Mouse (Mus musculus): ENCODE results near the gene Ftsj1.

Gene Ftsj1

DNA sequence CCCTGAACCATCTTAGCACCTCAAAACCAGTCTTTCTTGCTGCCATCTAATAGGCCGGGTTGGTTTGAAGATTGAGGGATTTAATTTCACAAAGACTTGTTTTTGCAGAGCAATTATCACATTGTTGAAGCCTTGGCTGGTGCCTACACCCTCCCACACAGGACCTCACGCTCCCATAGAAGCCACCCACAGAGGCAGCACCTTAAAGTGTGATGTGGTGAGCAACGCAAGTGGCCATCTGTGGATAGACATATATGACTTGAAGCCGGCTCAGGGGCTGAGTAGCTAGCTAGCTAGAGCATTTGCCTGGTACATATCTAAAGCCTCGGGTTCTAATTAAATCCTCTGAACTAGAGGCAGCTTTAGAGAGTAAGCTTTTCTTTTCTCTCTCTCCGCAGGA lies 34.8 kb downstream of the Ftsj1 start:
- DNase-seq: no peak

DNA sequence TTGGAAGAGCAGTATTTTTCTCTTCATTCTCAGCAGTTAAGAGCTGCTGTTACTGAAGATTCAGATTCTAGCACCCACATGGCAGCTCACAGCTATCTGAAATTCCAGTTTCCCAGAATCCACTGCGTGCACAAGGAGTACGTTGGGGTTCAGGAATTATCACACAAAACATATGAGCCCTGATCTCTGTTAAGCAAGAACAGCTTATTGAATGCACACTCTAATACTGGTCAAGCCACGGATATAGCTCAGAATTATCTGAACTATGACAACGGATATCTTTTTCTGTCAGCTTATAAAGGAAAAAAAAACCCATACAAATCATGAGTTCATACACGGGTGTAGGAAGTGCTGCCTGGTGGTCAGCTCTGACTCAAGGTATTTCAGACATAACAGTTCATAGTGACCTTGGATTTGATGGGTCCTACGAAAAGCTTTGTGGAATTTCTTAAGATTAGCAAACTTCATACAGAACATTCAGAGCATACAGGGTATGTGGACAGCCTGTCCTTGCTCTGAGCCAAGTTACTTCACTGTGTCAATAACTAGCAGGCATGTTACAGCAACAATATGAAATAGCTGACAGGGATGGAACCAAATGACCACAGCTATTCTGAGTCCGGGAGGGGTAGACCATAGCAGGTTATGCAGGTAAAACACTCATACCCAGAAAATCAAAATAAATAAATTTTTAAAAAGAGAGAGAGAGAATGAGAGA lies 40.6 kb downstream of the Ftsj1 start:
- no peak for DNase-seq

DNA sequence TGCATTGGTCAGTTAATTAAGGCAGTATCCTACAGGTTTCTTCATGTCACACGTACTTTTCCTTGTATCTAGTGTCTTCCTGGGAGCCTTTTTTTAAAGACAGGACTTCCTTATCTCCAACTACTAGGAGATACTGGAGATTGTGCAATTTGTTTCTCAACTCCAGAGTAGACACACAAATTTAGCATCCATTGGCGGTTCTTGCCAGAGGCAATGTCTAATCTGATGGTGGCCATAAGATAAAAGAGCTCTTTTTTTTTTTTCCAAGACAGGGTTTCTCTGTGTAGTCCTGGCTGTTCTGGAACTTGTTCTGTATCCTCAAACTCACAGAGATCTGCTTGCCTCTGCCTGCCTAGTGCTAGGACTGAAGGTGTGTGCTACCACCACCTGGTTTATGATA lies 42.5 kb downstream of the Ftsj1 start:
- no peak for DNase-seq

DNA sequence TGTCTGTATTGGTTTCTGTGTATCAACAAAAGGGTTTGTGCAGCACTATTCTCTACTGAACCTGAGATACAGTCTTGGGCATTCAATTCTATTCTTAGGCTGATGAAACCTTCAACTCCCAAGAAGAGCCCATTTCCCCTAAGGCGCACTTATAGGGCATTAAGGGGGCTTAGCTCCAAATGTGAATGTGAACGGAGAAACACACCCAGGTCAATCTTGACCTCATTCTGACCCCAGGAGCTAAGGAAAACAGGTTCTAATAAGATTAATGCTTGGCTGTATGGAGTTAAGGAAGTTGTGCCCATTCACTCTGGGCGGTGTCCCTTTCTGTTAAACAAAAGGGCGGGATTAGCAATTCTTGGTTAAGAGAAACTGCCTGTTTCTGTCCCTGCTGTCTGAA lies 45.0 kb downstream of the Ftsj1 start:
- no peak for DNase-seq

DNA sequence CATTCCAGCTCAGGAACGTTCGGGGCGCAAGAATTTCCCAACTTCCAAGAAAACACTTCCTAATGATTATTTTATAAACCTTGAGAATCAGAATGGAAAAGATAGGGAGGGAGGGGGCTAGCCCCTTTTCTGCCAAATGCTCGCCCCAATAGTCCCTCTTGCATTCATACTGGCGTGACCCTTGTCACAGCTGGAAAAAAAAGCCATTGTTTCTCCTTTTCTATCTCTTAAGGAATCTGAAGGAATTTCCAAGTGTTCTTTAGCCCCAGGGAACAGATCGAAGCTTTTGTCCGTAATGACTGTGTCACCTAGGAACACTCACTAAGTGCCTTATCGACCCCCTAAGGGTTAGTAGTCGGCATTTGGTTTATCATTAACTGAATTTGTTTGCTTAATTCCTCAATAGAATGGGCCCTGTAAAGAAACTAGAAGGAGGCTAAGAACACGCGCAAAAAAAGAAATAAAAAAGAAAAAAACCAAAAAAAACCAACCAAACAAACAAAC lies 45.5 kb downstream of the Ftsj1 start:
- DNase-seq: no peak

DNA sequence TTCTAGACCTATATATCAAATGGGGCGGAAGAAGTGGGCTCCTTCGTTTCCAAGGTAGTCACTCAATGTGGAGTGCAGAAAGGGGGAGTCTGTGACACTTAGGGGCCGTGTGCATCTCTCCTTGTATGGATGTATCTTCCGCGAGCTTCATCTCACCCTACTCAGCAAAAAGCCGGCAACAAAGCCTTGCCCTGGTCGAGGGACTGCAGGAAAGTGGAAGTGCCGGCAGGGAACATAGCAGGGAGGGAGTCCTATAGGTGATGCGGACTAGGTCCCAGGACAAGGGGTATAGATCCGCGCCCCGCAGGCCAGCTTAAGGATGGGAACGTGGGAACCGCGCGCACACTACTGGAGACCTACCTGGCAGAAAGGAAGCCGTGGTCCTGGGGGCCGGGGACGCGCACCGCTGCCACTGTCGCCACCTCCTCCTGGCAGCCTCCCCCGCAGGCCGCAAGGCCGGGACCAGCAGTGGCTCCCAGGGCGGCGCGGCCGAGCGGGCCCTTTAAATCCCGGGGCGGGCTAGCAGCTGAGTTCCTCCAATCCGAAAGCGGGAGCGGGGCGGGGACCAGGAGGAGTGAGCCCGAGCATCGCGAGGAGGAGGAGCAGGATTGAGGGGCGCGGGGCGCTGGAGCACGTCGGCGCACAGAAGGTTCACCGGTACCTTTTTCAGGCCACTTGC lies 46.1 kb downstream of the Ftsj1 start, which contains the start of gene Porcn:
Porcn (minus strand) TSS at position 511 of the 679 bp plus-strand sequence.
- DNase-seq: peak; percentile 93

DNA sequence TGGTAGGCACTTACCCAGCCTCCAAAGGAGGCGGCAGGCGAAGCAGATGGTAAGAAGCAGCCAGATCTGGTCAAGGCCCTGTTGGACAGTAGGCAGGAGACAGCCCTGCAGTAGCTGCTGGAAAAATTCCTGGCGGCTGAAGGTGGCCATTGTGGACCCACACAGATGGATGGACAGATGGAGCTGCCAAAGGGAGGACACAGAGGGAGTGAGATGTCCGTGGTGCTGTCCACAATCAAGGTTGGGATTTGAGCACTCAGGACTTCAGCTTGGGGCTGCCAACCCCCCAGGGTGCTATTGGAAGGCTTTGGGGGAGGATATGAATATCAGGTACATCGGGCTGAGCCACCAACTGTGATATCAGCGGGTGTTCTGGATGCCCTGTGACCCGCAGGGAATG lies 46.7 kb downstream of the Ftsj1 start:
- DNase-seq: peak; percentile 97

DNA sequence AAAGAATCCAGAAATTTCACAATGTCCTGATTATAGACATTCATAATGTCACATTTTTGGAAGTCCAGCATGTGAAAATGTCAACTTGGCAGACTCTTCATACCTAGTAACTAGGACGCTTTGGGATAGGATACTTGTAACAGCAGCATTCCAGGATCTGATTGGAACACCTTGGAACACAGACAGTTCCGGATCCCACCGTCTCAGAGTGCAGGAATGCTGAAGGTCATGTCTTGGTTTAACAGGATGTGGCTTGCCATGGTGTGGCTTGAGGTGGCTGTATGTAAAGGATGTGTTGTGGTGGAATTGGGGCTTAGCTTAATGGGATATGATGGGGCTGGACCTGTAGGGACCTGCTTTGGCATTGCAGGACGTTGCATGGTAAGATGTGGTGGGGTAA lies 47.1 kb downstream of the Ftsj1 start:
- DNase-seq: no peak

DNA sequence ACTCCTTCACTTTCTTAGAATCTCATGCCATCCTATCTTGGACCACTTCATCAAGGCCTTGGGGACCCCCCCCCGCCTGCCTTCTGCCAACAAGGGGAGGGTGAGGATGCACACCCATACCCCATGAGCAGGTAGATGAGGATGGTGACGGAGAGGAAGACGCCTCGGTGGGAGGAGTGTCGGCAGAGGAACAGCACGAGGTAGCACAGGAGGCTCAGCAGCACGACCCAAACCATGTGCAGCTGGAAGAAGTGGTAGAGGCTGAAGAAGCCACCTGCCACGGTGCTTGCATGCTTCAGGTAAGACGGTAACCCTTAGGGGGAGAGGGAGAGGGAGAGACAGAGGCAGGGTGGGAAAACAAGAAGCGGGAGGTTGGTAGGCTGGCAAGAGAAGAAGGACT lies 48.1 kb downstream of the Ftsj1 start:
- DNase-seq: peak; percentile 52

DNA sequence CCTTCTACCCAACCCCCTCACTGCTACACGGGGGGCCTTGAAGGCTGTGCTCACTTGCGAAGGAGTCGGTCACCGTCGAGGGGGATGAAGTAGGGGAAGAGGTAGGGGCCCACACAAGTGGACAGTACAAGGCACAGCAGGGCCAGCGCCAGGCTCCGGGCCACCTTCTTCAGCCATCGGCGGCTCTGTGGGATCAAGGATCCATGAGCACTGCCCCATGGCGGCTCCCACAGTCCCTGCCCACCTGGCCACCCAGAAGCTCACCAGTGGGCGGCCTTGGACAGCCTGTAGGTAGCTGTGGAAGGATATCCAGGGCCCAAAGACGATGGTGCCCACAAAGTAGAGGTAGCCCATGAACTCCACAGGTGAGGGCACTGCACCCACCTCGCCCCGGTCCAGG lies 49.1 kb downstream of the Ftsj1 start:
- DNase-seq: peak; percentile 52

DNA sequence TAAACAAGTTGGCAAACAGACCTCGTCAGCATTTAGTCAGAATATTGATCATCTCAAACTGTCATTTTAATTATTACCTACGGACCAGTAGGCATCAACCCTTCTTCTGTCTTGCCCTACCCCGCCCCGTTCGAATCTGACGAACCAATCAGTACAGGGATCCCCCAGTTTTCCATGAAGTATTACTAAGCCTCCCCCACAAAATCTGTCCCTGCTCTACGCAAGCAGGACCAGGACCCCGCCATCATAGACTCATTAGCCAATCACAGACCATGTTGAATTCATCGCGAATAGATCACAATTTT lies 58.8 kb downstream of the Ftsj1 start, which contains the start of gene Ebp:
Ebp (minus strand) TSS at position 94 of the 305 bp plus-strand sequence.
- DNase-seq: peak; percentile 51

DNA sequence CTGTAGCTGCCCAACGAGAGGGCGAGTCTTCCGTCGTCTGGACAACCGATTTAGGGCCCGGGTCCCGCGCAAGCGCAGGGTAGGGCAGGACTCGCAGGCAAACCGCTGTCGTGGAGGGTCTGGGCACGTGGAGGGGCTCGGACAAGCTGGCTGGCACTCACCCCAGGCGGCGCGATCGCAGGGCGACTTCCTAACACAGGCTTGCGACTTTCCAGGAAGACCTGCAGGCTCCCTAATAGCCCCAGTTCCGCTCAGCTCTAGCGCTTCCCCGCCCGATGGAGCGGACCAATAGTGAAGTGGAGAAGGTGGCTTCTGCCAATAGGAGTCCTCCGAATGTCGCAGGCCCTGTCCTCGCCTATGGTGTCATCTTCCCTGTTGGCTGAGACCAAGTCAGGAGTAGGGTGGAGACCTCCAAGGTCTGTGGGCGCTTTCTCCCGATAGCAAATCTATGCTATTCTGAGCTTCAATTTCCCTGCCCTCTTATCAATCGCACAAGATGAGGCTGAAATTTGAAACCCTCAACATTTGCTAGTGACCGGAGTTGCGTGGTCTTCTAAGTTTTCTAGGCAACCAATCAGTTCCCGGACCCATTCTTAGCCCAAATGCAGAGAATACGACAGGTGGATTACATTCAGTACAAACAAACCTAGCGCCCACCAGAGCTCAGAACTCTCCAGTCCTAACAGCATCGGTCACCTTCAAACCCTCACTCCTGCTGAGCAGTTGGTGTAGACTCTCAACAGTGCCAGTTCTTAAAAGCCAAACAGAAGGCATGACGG lies 59.4 kb downstream of the Ftsj1 start:
- DNase-seq: peak; percentile 90

DNA sequence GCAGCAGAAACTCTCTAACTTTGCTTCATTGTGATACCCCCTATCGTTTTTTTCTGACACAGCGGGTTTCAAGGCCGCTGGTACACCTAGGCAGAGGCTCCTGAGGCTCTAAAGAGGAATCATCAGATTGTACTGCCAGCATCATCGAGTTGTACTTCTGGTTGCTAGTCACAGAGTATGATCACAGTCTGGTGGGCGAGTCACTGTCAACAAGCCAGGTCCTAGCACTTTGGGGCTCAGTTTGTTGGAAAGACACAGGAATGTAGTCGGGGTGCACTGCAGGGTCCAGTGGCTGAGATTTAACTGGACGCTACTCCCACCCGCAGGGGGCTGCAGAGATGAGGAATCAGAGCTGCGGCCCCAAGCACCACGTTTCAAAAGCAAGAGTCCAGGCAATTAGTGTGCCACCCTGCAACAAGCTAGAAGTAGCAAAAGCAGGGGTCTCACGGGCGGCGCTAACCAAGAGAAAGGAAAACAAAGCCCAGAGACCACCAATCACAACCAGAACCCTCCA lies 60.0 kb downstream of the Ftsj1 start:
- no peak for DNase-seq
